Comparison of ENCODE assay signal across 8 mouse cellular contexts in genomic region chr8:69653808-69654357, GRCm38 (mm10). TPM values are rescaled to one million over a fixed set of nuclear protein-coding genes. Genes with fewer than 3 reads are reported as not detected.
A peak's percentile ranks its signal among the peaks of the same experiment; 100 is the strongest.
DNase-seq lines count a peak whose midpoint lies in the region; ATAC-seq and TF ChIP-seq lines count a peak whose summit lies in the region.

No protein-coding gene starts in this region.

- H3K4me1 ChIP-seq in limb, embryonic 15.5 days: peaks cover 10% of the 10 kb centered on the region
- peaks cover 4% of the 10 kb centered on the region; the same call in 1 of the 2 replicates for H3K4me1 ChIP-seq in stomach, postnatal 0 days (replicated peaks; ENCODE audit: control insufficient read depth, insufficient read depth)

- H3K9me3 ChIP-seq in limb, embryonic 15.5 days: no peaks in the 10 kb centered on the region
- H3K9me3 ChIP-seq in stomach, postnatal 0 days (ENCODE audit: control insufficient read depth, low read length): no peaks in the 10 kb centered on the region

- no peaks in the 10 kb centered on the region for H3K36me3 ChIP-seq in limb, embryonic 15.5 days
- H3K36me3 ChIP-seq in stomach, postnatal 0 days (ENCODE audit: control insufficient read depth, insufficient read depth, low read length): no peaks in the 10 kb centered on the region

- DNase-seq in cerebellum, adult 9-11 months: peak; percentile 14
- no peak for DNase-seq in cerebellum, postnatal 36 days
- peak; percentile 16 for DNase-seq in retina, embryonic 14.5 days (ENCODE audit: low spot score)
- DNase-seq in retina, postnatal 1 day: no peak
- DNase-seq in stomach, postnatal 0 days (ENCODE audit: low spot score): no peak
- DNase-seq in right cerebral cortex, postnatal 36 days (ENCODE audit: low spot score in 2 of 2): no peak
- DNase-seq in kidney, postnatal 25 days: no peak

- 43% methylated on average over 10 of the region's 10 CpGs for WGBS in limb, embryonic 15.5 days
- WGBS in stomach, postnatal 0 days: 43% methylated on average over 10 of the region's 10 CpGs

- H3K27ac ChIP-seq in limb, embryonic 15.5 days: 0 out of 2 replicates have a peak overlapping the region, but pooled peaks have one; percentile 88
- H3K27ac ChIP-seq in stomach, postnatal 0 days (replicated peaks): no peak overlapping the region

- H3K9ac ChIP-seq in limb, embryonic 15.5 days: no peak overlapping the region
- no peak overlapping the region; the same call in 1 of the 2 replicates for H3K9ac ChIP-seq in stomach, postnatal 0 days (ENCODE audit: low read length)

- H3K4me3 ChIP-seq in limb, embryonic 15.5 days: peak overlapping the region; percentile 69
- peak overlapping the region; percentile 59 for H3K4me3 ChIP-seq in stomach, postnatal 0 days (ENCODE audit: low read depth, low read length)

- no peak for TF ChIP-seq EP300 in stomach, postnatal 0 days (optimal IDR thresholded peaks at IDR 0.05)

- H3K4me2 ChIP-seq in limb, embryonic 15.5 days: peak overlapping the region; percentile 81
- peak overlapping the region; percentile 90 for H3K4me2 ChIP-seq in stomach, postnatal 0 days (replicated peaks; ENCODE audit: low read depth)

- TF ChIP-seq CTCF in stomach, postnatal 0 days (IDR thresholded peaks at IDR 0.05; ENCODE audit: low read depth): no peak

- H3K27me3 ChIP-seq in limb, embryonic 15.5 days: no peaks in the 10 kb centered on the region
- H3K27me3 ChIP-seq in stomach, postnatal 0 days (ENCODE audit: control insufficient read depth, insufficient read depth, low read length): no peaks in the 10 kb centered on the region

- no peak for ATAC-seq in limb, embryonic 15.5 days (ENCODE audit: insufficient number of reproducible peaks, low FRiP score, low TSS enrichment, low read depth)
- no peak for ATAC-seq in stomach, postnatal 0 days (ENCODE audit: low FRiP score, low TSS enrichment)

RNA-seq across cellular contexts. Expression of gene Zfp964, which starts 0.4 kb away (rescaled TPM):
- polyA plus RNA-seq in limb, embryonic 15.5 days (2015; fragmentation: Nextera tagmentation; extraction: Ambion mirVana): 1.8 TPM in 2 replicates
- polyA plus RNA-seq in stomach, postnatal 0 days (2015; fragmentation: Nextera tagmentation; extraction: Ambion mirVana): 0.57 and 0.61 TPM in 2 replicates

RNA-seq across cellular contexts. Expression of gene Zfp868, which starts 28.5 kb away (rescaled TPM):
- polyA plus RNA-seq in limb, embryonic 15.5 days (2015; fragmentation: Nextera tagmentation; extraction: Ambion mirVana): 22.0 and 24.2 TPM in 2 replicates
- polyA plus RNA-seq in stomach, postnatal 0 days (2015; fragmentation: Nextera tagmentation; extraction: Ambion mirVana): 9.0 and 11.0 TPM in 2 replicates

RNA-seq across cellular contexts. Expression of gene Zfp869, which starts 56.6 kb away (rescaled TPM):
- 30.3 and 30.9 TPM in 2 replicates for polyA plus RNA-seq in limb, embryonic 15.5 days (2015; fragmentation: Nextera tagmentation; extraction: Ambion mirVana)
- 11.1 and 12.3 TPM in 2 replicates for polyA plus RNA-seq in stomach, postnatal 0 days (2015; fragmentation: Nextera tagmentation; extraction: Ambion mirVana)

Comparison
In these comparisons a context has a peak if more than half of its experiments do, and no peak if none do; other contexts are left out.
1. DNase-seq: peak in cerebellum, adult 9-11 months (single experiment) and retina, embryonic 14.5 days (single experiment); none in cerebellum, postnatal 36 days (0 of 2), retina, postnatal 1 day (single experiment), stomach, postnatal 0 days (single experiment), right cerebral cortex, postnatal 36 days (0 of 2) and kidney, postnatal 25 days (0 of 2).